Mouse (Mus musculus) spleen, adult 2 months (tissue): ENCODE results near the gene Polg2. TPM values are rescaled to one million over a fixed set of nuclear protein-coding genes. Genes with fewer than 3 reads are reported as not detected.
"Not testable (repeated sequence)": the region's sequence is repeated elsewhere in the genome, so short reads cannot be mapped to it uniquely, and the experiment has no call there.

Experiments
- DNase-seq, 2 experiments: peaks; one replicate each; pipeline versions ENCODE4 v3.0.0 to v3.0.0-alpha.2; 2012 to 2021; ENCODE audit warnings: low spot score in 2 of 2, low read depth in 1 of 2
- H3K27ac ChIP-seq: fragments of 200-500 bp; 2 replicates; pipeline ENCODE4 v1.5.1; 2012; ENCODE audit warnings: low read length, inconsistent platforms; ENCODE audit not compliant: insufficient read depth
- H3K27me3 ChIP-seq: fragments of 200-500 bp; 2 replicates; pipeline ENCODE4 v1.6.1; 2012; ENCODE audit warnings: mild to moderate bottlenecking, moderate library complexity, low read length, inconsistent platforms; ENCODE audit not compliant: control insufficient read depth, insufficient read depth
- H3K36me3 ChIP-seq: fragments of 200-500 bp; 2 replicates; pipeline ENCODE4 v1.6.1; 2012; ENCODE audit warnings: mild to moderate bottlenecking, low read length, inconsistent platforms; ENCODE audit not compliant: control insufficient read depth, insufficient read depth
- H3K4me1 ChIP-seq: fragments of 200-500 bp; 2 replicates; pipeline ENCODE4 v1.6.1; 2011; ENCODE audit warnings: inconsistent platforms; ENCODE audit not compliant: control insufficient read depth, insufficient read depth, insufficient read length
- H3K4me3 ChIP-seq: fragments of 200-500 bp; 2 replicates; pipeline ENCODE4 v1.5.1; 2011; ENCODE audit warnings: mild to moderate bottlenecking, inconsistent platforms; ENCODE audit not compliant: insufficient read depth, insufficient read length; ENCODE audit errors: extremely low read depth
- CTCF ChIP-seq: fragments of 200-500 bp; IDR thresholded peaks from 2 replicates; pipeline ENCODE4 v1.5.1; 2011; ENCODE audit warnings: mild to moderate bottlenecking, inconsistent platforms; ENCODE audit not compliant: insufficient read depth, insufficient read length, insufficient replicate concordance; ENCODE audit errors: extremely low read depth
- POLR2A ChIP-seq: fragments of 200-500 bp; IDR thresholded peaks from 2 replicates; pipeline ENCODE4 v1.6.1; 2011; ENCODE audit warnings: low read depth, low read length, inconsistent platforms
- WGBS: fragments of 180-500 bp; shearing (Covaris S2); methylation state at CpG from one replicate; pipeline ENCODE4 v1.1.7; 2018; 5-methylcytosine and 5-hydroxymethylcytosine counted together
- polyA plus RNA-seq: library from polyadenylated mRNA; depleted of rRNA; stranded (reverse); fragments of >200 nt; gene quantifications from 2 replicates; pipeline ENCODE4 v1.2.3, GENCODE M21; 2012

Polg2 gene
- polyA plus RNA-seq, 1 experiment: 7.2 TPM

DNA sequence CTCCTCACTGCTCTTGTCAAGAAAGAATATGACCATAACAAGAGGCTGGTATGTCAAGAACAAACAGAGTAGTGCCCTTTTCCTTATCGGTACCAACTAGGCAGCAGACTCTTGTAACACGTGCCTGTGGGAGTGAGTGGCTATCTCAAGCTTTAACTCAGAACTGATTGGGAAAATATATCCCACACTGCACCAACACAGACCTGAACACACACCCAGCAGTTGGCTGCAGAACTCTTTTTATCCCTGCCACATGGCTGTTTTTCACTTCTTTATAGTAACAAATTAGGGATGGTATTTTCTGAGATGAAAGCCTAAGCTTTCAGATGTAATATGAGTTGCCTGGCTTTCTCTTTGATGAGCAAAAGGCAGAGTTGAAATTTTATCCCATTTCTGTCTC is 36.4 kb upstream of the Polg2 start:
- Histone ChIP-seq H3K27me3 (no peaks in the 10 kb centered on the region), H3K36me3 (peaks cover 34% of the 10 kb centered on the region), H3K27ac (no peak overlapping the region), H3K4me3 (no peak overlapping the region), H3K4me1 (0 out of 2 replicates have a peak, but pooled peaks cover under 1% of the 10 kb centered on the region)
- TF ChIP-seq POLR2A: no peak
- TF ChIP-seq CTCF: no peak
- 81% methylated on average over 2 of the region's 2 CpGs for WGBS
- no peak for DNase-seq

DNA sequence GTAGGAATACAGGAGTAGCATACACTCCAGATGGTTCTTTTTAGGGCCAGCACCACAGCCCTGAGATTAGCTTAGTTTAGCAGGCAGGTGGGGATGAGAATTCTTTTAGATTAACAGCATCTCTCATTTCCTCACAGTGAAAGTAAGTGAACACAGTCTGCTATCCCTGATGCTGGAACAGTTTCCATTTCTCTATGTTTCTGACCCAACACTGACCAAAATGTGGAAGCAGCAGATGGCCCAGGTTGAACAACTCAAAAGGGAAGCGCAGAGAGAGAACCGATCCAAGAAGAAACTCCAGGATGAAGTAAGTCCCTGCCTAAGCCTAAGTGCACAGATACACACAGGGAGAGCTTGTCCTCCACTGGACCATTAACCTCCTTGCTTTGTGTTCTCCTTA is 36.0 kb upstream of the Polg2 start:
- 90% methylated on average over 2 of the region's 2 CpGs for WGBS
- Histone ChIP-seq H3K4me3 (no peak overlapping the region), H3K27ac (no peak overlapping the region), H3K36me3 (peaks cover 36% of the 10 kb centered on the region), H3K27me3 (no peaks in the 10 kb centered on the region), H3K4me1 (no peaks in the 10 kb centered on the region)
- TF ChIP-seq POLR2A (no peak), CTCF (no peak)
- DNase-seq: no peak

DNA sequence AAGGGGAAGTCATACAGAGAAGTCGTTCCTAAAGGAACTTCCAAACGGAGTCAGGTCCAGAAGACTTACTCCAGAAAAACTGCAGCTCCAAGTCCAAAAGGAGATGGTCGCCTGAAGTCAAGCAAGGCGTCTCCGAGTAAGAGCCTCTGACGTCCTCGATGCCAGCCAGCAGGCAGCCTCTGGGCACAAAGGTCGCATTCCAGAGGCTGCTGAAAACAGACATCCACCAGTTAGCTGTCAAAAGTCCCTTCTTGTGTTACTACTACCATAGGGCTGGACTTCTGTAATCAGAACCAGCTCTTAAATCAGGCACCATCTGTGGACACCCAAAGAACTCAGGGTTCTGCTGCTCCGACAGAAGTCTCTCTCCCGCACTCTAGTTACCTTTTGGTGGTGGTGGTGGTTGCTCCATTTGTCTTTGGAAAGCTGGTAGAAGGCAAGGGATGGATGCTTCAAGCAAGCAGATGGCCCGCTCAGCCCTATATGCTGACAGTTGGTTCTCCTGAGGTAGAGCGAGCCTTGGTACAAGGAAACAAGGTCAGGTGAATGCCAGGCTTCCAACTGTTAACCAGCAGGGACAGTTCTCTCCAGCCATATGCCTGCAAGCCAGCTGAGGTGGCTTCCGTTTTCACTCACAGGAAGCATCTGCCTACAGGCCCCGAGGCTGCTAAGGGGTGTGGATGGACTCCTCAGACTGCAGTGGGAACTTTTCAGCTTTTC is 35.4 kb upstream of the Polg2 start:
- no peak for DNase-seq
- Histone ChIP-seq H3K27ac (no peak overlapping the region), H3K4me1 (no peaks in the 10 kb centered on the region), H3K27me3 (no peaks in the 10 kb centered on the region), H3K4me3 (no peak overlapping the region), H3K36me3 (peaks cover 37% of the 10 kb centered on the region)
- 84% methylated on average over 14 of the region's 14 CpGs for WGBS
- TF ChIP-seq CTCF (no peak), POLR2A (no peak)

DNA sequence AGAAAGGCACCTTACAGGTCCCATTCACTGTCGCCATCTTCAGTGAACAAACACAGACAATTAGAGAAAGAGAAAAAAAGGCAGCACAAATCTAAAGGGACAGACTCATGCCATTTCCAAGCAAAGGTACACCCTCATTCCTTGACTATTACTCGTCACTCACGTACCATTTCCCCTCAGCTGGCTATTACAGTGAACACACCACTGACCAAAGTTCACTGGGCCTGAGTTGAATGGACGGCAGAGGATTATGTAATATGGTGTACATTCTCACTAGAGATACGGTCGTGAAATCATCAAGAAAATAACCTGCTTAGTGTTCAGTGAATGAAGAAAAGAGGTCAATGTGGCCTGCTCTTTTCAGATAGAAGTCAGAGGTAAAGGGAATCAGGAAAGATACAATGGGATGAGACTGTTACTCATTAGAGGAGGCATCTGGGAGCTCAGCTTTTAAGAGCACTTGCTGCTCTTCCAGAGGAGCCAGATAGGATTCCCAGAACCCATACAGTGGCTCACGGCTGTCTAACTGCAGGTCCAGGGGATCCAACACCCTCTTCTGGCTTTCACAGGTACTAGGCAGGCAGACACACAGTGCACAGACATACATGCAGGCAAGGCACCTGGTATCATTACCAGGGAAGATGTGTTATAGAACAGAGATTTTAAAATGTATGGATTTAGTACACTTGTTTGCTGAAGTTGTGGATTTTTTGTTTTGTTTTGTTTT is 33.2 kb upstream of the Polg2 start:
- no peaks in the 10 kb centered on the region for H3K4me1 ChIP-seq
- DNase-seq: no peak
- no peak overlapping the region for H3K27ac ChIP-seq
- peaks cover 30% of the 10 kb centered on the region for H3K36me3 ChIP-seq
- no peaks in the 10 kb centered on the region for H3K27me3 ChIP-seq
- no peak for TF ChIP-seq CTCF
- TF ChIP-seq POLR2A: no peak
- WGBS: 92% methylated on average over 7 of the region's 7 CpGs
- no peak overlapping the region for H3K4me3 ChIP-seq

DNA sequence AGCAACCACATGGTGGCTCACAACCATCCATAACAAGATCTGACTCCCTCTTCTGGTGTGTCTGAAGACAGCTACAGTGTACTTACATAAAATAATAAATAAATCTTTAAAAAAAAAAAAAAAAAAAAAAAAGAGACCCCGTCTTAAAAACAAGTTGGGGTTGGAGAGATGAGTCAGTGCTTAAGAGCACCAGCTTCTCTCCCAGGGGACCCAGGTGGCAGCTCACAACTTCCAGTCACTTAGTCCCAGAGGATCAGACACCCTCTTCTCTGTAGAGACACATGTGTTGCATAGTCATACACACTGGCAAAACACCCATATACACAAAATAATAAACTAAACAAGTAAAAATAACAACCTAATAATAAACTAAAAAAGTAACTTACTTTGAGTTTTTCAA is 28.1 kb upstream of the Polg2 start:
- not testable (repeated sequence) for DNase-seq, H3K4me1 ChIP-seq, H3K27ac ChIP-seq, H3K4me3 ChIP-seq, H3K27me3 ChIP-seq
- 31% methylated on average over 1 of the region's 1 CpGs for WGBS
- H3K36me3 ChIP-seq: peaks cover 21% of the 10 kb centered on the region

DNA sequence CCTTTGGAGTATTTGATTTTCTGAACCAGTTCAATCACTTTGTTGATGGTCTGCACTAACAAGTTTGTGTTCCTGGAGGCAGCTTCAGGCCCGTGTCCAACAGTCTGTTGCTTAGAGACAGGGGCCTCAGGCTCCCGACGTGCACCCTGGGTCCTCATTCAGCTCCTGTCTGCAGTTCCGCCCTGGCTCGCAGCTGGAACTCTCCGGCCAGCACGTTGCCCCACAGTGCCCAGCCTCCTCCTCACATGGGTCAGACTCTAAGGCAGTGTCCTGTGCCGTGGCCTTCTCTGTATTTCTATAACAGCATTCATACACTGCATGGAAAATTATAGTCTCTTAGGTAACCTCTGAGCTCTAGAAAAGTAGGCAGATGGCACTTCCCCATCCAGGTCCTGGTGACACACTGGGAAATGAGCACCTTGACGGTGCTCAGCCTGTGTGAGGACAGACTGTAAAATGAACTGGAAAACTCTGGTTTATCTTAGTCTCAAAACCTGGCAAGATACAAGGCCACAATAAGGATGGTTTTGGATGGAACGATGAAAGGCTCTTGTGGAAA is 22.8 kb upstream of the Polg2 start:
- Histone ChIP-seq H3K4me1 (no peaks in the 10 kb centered on the region), H3K27ac (no peak overlapping the region), H3K4me3 (no peak overlapping the region), H3K36me3 (peaks cover 27% of the 10 kb centered on the region), H3K27me3 (no peaks in the 10 kb centered on the region)
- 90% methylated on average over 10 of the region's 10 CpGs for WGBS
- TF ChIP-seq CTCF: no peak
- no peak for TF ChIP-seq POLR2A
- DNase-seq: no peak

DNA sequence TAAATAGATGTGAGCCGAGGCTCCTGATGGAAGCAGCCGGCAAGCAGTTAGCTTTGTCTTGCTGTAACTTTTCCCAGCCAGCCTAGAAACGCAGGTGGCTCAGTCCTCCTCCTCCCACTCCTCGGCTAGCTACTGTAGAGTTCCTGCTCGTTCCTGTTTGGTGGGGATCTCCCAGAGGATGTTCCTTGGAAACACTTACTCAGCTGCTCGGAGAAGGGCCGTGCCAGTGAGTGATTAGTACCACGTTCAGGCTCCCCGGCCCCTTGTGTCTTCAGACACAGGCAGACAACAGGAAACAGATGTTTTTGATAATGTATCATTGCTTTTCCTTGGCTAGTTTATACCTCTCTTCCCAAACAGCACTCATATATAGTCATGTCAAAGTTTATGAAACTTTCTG is 16.3 kb upstream of the Polg2 start:
- 75% methylated on average over 9 of the region's 9 CpGs for WGBS
- TF ChIP-seq POLR2A: no peak
- no peak for TF ChIP-seq CTCF
- Histone ChIP-seq H3K27me3 (no peaks in the 10 kb centered on the region), H3K4me1 (no peaks in the 10 kb centered on the region), H3K4me3 (no peak overlapping the region), H3K36me3 (peaks cover 11% of the 10 kb centered on the region), H3K27ac (no peak overlapping the region)
- no peak for DNase-seq
